Mouse (Mus musculus): ENCODE results near the gene Vmn2r81. TPM values are rescaled to one million over a fixed set of nuclear protein-coding genes. Genes with fewer than 3 reads are reported as not detected.

The Vmn2r81 gene
- not detected in 2 replicates for polyA plus RNA-seq (2012)

DNA sequence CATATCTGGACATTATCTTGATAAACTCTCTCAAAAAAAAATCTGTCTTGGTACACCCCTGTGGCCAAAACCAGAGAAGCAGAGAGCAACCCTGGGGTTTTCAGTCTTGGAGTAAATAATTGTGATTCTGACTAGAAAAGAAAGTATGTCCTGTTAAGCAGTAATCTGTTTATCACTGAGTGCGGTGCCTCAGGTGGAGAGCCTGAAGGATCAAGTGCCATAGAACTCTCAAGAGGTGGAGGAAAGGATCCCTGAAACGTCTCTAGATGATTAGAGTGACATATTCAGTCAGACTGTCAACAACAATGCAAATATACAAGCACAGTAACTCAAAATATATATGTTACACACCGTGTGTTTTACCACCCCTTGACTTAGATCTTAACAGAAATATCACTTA is at the start of gene Vmn2r81:
TSS of gene Vmn2r81 (plus strand) at position 301 of the 400 bp plus-strand sequence.

Other genes starting within 250 kb of the Vmn2r81 start
- not detected in 2 replicates for gene Olfr1351, start 235.2 kb upstream of the Vmn2r81 start, polyA plus RNA-seq (2012)
- not detected in 2 replicates for gene Olfr57, start 219.0 kb upstream of the Vmn2r81 start, polyA plus RNA-seq (2012)
- 0.63 and 0.91 TPM in 2 replicates for gene 2610008E11Rik, start 150.1 kb upstream of the Vmn2r81 start, polyA plus RNA-seq (2012)
- gene Vmn2r80, start 98.9 kb upstream of the Vmn2r81 start, polyA plus RNA-seq (2012) = not detected in 2 replicates
- not detected in 2 replicates for gene Vmn2r82, start 108.8 kb downstream of the Vmn2r81 start, polyA plus RNA-seq (2012)
- 0.02 TPM in 1 of 2 replicates, not detected in the other for gene Vmn2r83, start 221.0 kb downstream of the Vmn2r81 start, polyA plus RNA-seq (2012)

Measured in megakaryocyte-erythroid progenitor cell, adult 5 weeks (primary cell).